Mouse (Mus musculus): ENCODE measurements at regions not wholly inside any gene's neighbourhood (a gene's known extent, or its start where the extent isn't known, plus 50 kb on each side); places are given as distances from the start of the nearest gene placed in this dataset.

GRCm38 (mm10) chr4:16700159-16700558 is 2905.1 kb upstream of the Gm12353 start:
- no peak overlapping the region for H3K4me3 ChIP-seq
- no peaks in the 10 kb centered on the region for H3K27me3 ChIP-seq
- H3K4me2 ChIP-seq, result no peak overlapping the region
- ATAC-seq, result no peak
- H3K9me3 ChIP-seq (replicated peaks), result no peaks in the 10 kb centered on the region
- no peak overlapping the region for H3K27ac ChIP-seq
- H3K36me3 ChIP-seq (ENCODE audit: poor library complexity, severe bottlenecking), result no peaks in the 10 kb centered on the region
- 81% methylated on average over 2 of the region's 2 CpGs for whole genome bisulfite sequencing
- H3K4me1 ChIP-seq, result no peaks in the 10 kb centered on the region
- H3K9ac ChIP-seq, result no peak overlapping the region

- H3K4me1 ChIP-seq, result no peaks in the 10 kb centered on the region
- no peak overlapping the region for H3K4me3 ChIP-seq
- H3K27ac ChIP-seq, result no peak overlapping the region
- no peak overlapping the region for H3K4me2 ChIP-seq
- no peak for ATAC-seq
- no peak overlapping the region for H3K9ac ChIP-seq
- no peaks in the 10 kb centered on the region for H3K36me3 ChIP-seq (ENCODE audit: poor library complexity, severe bottlenecking)
- no peaks in the 10 kb centered on the region for H3K9me3 ChIP-seq (replicated peaks)
- no peaks in the 10 kb centered on the region for H3K27me3 ChIP-seq
Measured at GRCm38 (mm10) chr4:16714796-16715195, 2890.5 kb upstream of the Gm12353 start.

DNA sequence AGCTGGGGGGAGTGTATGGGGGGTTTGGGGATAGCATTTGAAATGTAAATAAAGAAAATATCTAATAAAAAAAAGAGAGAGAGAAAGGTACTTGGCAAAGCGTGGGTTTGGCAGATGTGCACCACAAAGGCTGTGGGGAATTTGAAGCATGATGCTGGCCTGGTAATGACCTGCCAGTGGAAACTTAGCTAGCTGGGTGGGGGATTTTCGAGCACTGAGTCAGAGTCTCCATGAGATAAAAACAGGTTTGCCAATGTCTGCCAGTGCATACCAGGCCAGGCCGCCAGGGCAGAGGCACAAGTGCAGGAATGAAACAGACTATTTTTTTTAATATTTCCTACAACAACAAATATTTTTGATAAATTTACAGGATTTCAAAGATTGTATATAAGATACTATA is 2865.5 kb upstream of the Gm12353 start:
- Histone ChIP-seq H3K9ac (no peak overlapping the region), H3K4me3 (no peak overlapping the region), H3K9me3 (replicated peaks) (no peaks in the 10 kb centered on the region), H3K4me1 (no peaks in the 10 kb centered on the region), H3K4me2 (no peak overlapping the region), H3K27me3 (no peaks in the 10 kb centered on the region), H3K36me3 (ENCODE audit: poor library complexity, severe bottlenecking) (no peaks in the 10 kb centered on the region), H3K27ac (no peak overlapping the region)
- ATAC-seq, result no peak
- WGBS, result 94% methylated on average over 3 of the region's 3 CpGs

All from forebrain, embryonic 13.5 days (tissue).